Mouse (Mus musculus) Muller cell, postnatal 12 days (primary cell): Measurements from ENCODE around the gene Rsph9.

Source experiments
- DNase-seq: peaks from one replicate; pipeline ENCODE4 v3.0.0-alpha.2; 2015; ENCODE audit errors: inconsistent ontology term

Gene Rsph9

DNA sequence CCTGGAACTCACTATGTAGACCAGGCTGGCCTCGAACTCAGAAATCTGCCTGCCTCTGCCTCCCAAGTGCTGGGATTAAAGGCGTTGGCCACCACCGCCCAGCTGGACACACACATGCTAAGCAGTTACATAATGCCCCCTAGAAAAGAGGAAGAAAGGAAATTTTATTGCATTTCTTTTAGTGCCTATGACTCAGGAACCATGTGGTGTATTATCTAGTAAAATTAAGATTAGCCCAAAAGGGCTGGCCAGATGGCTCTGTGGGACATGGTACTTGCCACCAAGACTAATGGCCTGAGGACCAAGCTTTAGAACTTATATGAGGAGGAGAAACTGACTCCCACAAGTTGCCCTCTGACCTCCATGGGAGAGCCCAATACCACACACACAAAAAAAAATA is 4.1 kb downstream of the Rsph9 start:
- no peak for DNase-seq

DNA sequence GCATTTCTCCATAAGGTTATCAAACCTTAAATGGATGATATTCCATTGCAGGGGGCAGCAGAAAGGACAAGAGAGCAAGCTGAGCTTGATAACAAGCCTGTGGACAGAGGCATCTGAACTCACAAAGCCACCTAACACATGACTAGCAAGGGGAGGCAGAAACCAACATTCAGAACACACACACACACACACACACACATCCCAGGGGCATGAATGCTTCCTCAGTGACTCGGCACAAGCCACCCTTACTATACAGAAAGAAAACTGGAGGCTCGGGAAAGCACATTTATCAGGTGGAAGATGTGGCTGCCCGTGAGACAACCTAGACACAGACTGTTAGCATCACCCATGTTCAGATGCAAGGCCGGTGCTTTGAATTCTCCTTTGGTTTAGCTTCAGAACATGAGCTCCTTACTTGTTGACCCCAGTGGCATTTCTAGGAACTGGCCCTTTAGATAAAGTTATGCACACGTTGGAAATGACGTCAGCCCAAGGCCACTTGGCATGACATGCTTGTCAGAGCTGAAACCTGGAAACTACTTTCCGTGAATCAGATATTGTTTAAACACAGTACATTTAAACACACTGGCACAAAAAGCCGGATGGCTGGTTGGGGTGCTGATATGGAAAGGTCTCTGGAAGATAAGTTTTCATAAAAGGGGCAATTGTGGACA is 5.3 kb downstream of the Rsph9 start:
- no peak for DNase-seq

DNA sequence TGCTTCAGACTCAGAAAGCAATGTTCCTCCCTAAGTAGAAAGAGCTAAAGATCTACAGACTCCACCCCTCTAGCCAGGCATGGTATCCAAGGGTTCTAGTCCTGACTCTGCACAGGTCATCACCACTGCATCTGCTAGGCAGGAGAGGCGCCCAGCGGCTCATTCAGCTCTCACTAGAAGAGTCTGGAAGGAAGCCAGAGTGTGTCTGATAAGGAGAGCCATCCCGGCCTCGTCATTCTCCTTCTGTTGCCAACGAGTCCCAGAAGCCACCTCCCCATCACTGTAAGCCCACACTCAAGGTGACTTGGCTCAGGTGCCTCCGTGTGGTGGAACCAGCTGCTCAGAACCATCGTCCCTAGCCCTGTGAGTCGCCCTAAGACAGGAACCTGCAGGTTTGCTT is 11.2 kb downstream of the Rsph9 start:
- DNase-seq: no peak

DNA sequence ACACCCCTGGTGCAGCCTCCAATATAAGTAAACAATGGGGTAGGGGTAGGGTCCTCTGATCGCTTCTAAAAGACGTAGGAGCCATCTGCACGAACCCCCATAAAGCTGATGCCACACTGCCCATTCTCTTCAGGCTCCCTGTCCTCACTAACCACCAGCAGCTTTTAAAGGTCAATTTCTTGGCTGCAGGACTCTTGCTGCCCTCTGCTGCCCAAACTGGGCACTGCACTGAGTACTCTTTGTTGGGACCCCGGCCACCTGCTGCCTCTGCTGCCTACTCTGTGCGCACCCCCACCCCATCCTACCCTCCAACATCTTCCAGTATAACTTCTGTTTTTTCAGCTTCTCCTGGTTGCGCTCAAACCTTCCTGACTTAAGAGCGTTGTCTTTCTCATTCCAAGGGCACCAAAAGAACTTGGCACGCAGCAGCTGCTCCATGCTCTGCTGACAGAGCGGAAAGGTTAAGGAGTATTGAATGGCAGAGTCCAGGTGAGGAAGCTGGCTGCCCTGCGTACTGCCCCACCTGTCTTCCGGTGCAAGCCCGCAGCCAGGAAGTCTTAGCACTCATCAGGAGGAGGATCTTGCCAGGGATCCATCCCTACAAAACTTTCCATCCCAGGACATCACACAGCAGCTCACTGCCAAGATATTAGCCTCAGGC is 11.8 kb downstream of the Rsph9 start:
- peak; percentile 51 for DNase-seq

DNA sequence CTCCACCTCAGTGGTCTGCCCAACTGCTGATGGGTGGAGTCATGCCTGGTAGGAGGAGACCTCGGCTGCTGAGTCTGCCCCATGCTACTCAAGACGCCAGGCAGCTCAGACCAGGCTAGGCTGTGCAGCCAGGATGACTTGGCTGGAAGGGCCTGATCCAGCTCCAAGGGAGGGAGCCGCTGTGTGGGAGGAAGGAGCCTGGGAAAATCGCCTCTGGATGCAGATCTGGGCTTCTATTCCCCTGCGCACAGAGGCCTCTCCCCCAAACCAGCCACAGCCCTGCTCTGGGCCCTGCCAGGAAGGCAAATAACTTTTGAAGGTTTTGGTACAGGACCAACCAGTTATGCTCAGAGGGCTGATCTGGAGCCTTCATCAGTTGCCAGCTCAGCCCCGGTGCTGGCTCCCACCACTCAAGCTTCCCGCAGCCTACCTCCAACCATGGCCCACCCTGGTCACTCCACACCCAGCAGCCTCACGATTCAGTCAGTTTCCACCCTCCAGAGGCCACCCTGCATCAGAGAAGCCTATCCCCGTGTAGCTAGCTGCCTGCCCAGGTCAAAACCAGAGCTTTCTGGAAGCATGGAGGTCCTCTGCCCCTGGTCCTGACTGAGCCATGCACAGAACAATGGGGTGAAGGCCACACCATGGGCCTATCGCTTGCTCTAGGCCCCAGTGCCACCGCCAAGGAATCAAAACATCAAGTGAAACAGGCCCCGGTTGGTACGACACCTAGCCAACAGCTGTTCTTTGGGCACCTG is 14.1 kb downstream of the Rsph9 start:
- no peak for DNase-seq

DNA sequence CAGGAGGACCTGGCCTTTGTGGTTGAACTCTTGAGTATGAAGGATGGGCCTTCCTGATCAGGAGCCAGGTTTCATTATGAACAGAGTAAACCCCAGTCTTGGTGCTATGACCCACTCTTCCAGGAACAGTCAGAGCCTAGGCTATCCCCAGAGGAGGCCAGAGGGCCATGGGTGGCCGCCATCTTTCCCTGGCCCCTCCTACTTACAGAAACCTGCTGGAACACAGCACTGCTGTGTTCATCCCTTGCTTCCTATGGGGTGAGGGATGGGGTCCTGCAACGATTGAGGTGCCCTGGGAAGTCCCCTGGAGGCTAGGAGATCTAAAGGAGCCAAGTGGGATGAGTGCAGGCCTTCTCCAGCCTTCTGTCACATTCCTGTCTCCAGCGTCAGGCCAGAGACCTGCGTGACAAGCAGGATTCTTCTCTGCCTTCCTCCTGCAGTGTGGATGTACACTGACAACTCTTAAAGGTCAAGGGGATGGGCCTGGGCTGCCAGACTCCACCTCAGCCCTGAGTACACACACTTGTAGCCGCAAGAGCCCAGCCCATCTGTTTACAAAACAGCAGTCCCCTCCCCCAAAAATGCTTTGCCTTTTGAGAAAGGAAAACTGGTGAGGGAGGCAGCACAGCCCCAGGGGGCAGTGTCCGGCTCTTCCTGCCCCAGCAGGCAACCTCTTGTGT is 16.1 kb downstream of the Rsph9 start:
- DNase-seq: no peak

DNA sequence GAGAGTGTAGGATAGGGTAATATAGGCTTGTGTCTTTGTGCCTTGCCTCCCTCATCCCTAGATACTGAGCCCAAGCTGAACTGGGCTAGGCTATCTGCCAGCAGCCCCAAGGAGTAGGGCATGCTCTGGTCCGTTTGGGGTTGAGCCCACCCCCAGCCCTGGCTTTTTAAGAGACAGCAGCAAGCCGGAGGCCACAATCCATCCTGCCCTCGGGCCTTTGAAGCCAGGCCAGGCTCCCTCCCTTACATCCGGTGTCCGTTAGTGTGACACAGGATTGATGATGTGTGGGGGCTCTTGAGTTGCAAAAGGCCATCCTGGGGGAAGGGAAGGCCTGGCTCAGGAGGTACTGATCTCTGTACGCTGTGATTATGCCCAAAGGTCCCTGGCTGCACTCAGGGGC is 17.4 kb downstream of the Rsph9 start:
- DNase-seq: no peak

DNA sequence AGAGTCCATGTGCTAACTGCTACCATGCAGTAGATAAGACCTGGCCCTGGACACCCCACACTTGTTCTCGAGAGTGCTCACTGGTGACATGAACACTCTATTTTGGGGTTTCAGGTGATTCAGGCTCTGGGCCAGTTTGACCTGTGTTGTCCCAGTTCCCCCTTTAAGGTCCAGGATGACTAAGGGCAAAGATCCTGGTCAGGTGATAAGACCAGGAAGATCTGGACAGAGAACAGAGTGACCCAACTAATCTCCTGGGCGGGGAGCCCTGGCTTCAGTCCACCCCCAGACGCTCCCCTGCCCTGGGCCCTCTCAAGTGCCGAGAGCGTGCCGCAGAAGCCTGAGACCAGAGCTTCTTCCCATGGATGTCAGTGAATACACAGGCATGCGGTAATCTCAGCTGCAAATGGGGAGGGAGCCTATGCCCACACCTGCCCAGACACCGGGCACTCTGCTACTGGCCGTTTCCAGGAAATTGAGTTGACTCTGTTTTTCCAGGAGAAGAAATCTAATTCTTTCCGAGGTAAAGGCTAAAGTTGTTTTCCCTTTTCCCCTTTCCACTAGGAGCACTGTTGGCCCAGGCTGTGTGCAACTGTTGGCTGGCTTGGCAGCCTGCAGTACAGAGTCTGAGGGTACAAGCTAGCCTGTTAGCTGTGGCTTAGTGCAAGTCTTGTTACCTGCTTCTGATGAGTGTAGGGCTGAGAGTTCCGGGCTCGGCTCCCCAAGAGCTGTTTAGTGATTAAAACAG is 19.9 kb downstream of the Rsph9 start:
- DNase-seq: no peak

DNA sequence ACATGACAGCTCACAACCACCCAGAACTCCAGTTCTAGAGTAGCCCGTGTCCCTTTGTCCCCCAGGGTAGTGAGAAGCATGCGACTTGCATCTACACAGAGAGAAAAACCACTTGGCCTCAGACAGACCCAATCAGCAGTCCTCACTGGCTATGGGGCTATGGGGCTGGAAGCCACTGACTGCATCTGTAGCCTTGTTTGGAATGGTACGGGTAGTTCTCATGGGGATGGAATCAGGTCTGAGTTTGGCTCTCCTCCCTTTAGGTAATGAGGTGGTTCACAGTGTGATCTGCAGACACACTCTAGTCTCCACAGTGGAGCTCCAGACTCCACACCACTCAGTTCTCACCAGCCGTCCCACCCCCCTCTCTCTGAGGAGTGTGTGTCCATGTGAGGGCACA is 20.7 kb downstream of the Rsph9 start:
- no peak for DNase-seq

DNA sequence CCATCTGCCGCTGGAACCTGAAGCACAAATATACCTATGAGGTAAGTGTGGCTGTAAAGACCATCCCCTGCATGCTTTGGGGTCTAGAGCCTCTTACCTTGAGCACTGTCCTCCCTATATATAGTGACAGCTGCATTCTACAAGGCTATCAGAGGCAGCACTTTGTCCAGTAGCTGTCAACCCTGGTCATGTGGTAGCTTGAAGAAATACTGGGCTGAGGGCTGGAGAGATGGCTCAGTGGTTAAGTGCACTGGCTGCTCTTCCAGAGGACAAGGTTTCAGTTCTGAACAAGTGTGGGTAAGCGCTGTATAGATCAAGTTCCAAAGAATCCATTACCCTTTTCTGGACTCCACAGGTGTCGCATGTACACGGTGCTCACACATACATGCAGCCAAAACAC is 21.2 kb downstream of the Rsph9 start:
- no peak for DNase-seq

DNA sequence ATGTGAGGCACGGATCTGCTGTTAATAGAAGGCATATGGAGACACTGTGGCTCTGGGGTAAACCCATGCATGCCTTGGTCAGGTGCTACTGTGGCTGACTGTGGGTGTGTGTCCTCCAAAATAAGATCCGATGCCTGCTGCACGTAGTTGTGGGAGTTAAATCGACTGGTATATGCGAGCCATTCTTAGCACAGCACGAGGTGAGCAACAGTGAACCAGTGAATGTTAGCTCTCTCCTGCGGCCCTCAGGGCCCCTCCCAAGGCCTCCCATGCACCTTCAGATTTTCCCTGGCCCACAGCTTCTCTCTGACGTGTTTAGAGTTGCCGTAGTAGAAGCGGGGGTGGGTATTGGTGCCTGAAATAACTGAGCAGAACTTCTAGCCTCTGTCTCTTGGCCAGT is 24.4 kb downstream of the Rsph9 start:
- no peak for DNase-seq

DNA sequence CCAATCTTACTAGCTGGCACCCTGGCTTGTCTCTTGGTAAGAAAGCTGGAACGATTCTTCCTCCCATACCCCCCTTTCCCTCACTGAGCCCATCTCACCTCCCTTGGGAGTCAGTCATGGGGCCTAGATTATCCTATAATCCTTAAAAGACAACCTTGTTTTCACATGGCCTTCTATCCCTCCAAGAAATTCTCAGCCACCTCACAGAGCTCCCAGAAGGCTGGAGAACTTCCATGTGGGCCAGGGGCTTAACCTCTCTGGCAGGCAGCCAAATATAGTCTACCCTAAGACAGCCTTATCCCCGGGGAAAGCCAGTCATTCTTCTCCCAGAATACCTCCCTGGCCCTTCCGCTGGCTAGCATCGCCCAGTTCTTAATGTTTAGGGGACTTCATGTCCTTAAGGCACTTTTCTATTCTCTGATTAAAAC is 25.6 kb downstream of the Rsph9 start:
- no peak for DNase-seq

DNA sequence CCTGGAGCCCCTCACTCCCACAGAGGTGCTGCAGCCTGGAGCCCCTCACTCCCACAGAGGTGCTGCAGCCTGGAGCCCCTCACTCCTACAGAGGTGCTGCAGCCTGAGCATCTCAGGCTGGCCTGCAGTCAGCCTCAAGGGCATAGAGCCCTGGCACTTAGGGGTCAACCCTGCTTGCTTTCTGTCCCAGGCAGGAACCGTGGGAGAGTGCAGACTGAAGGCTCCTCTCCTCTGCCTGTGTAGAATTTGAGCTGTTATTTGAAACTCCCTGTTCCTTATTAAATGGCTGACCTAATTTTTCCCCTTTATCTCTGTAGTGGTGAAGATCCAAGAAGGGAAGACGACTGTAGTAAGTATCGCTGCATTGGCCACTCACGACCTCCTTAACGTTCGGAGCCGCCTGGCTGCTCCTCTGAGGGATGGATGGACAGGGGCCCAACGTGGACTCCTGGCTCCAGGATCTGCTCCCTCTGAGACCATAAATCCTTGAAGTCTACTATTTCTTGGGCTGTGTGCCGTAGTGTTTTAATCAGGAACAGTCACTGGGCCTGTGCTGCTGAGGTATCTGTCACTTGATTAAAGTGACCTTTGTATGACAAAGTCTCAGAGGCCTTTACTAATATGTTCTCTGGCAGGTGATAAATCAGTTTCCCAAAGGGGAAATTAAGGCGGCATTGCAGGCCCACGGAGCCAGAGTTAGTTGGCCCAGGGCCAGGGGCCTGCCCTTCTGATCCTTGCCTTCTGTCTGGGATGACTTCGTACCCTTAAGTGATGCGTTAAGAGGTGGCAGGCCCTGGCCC is 26.2 kb downstream of the Rsph9 start:
- DNase-seq: no peak

DNA sequence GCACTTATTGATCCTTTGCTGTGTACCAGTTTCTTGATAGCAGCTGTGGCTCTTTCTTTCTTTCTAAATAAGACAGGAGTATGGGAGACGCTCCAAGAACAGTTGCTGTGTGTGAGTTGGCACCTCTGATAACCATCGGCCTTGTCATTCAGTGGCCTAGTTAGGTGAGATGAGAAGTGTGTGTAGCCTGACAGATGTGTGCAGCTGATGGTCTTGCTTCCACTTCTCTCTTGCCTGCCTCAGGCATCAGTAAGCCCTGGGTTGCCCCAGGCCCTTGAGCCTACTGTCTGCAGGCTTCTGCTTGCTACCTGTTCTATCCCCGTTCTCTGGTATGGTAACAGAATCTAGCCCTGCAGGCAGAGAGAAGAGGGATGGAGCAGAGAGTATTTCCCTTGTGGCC is 27.1 kb downstream of the Rsph9 start:
- no peak for DNase-seq

DNA sequence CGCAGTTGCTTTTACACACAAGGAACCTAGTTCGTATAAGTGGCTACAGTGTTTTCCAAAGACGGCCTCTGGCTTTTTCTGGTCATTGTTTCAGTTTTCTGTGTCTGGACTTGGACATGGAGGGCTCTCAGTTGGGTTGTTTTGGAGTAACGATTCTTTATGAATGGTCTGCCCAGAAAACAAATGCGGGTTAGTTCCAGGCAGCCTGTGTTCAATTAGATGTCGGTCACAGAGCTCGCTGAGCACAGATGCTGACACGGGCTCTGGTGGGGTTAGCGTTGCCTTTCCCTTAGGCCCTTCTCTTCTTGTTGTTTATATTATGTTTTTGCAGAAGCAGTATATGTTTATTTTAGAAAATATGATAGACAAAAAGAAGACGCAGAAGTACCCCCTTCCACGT is 27.9 kb downstream of the Rsph9 start:
- no peak for DNase-seq

DNA sequence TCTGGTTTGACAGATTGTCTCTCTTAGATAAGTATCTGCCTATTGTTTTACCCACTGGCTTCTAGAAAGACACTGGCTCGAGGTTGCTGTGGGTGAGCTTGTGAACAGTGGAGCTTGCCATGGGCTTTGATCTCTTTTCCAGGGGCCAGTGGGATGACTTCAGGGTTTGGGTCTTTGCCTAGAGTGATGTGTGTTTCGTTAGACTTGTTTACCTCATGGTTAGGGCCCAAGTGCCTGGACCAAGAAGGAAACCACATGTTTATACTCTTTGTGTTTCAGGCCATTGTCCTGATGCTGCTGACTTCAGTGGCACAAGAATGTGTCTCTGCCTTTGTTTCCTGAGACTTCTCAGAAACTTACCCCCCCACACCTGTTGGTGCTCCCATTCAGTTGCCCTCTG is 28.5 kb downstream of the Rsph9 start:
- DNase-seq: no peak

DNA sequence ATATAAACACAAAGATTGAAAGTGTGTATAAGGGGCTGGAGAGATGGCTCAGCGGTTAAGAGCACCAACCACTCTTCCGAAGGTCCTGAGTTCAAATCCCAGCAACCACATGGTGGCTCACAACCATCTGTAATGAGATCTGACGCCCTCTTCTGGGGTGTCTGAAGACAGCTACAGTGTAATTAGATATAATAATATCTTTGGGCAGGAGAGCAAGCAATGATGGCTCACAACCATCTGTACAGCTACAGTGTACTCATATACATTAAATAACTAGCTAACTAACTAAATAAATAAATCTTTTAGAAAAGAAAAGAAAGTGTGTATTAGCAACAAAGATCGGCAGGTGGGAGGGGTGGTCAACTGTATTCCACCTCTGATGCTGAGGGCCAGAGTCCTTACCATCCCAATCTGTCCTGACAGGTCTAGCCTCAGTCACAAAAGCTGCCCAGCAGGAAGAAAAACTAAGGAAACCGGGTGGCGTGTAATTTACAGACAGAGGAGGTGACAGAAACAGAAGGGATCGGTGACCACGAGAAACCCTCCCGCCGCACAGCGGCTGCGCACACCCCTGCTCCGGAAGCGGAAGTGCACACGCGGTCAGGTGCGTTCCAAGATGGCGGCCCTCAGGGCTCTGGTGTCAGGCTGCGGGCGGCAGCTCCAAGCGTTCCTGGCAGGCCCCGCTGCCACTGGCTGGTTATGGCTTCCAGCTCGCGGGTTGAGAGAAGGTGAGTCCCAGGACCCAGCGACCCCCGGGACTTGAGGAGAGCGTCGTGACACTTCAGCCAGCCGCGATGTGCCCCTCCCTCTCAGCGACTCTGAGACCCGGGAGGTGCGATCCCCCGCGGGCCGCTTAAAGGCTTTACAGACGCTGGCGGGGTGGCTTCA is 33.4 kb downstream of the Rsph9 start, which contains the start of gene Mrps18a:
Mrps18a (plus strand) TSS at position 585 of the 888 bp plus-strand sequence.
- DNase-seq: peak; percentile 81

DNA sequence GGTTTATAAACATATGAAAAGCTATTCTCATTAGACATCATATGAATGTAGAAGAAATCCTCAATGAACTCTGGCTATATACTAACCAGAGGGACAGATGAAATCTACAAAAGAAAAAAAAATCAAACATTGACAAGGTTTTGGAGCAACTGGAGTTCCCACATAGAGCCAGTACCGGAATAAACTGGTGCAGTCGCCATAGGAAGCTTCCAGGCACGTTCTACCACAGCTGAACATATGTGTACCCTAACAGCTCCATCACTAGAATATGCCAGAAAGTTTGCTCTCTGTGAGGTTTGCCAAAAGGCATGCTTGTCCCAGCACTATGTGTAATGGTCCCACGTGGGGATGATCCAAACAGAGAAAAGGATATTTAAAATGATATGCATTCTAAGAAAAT is 35.7 kb downstream of the Rsph9 start:
- no peak for DNase-seq

DNA sequence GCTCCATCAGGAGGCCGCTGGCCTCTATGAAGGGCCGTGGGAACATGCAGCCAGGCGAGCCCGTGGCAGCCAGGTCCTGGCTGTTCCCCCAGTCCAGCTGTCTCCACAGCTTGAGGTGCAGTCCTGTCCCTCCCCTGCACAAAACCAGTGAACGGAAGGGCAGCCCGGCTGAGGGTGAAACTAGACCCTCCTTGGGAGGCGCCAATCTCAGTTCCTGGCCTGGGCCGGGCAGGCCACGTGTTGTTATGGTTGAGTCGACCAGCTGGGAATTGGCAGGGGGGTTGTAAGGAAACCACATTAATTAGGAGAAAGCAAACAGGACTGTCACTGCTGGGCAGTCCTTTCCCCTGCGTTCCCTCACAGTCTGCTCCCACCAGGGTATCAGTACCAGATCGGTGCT is 39.5 kb downstream of the Rsph9 start:
- DNase-seq: peak; percentile 72
